Comparison of ENCODE assay signal across 28 mouse cellular contexts in genomic region chr1:56857202-56857601, GRCm38 (mm10).
DNase-seq lines count a peak whose midpoint lies in the region; ATAC-seq lines count a peak whose summit lies in the region.
"Had no signal": no experiment of that assay in that cellular context is flagged by ENCODE, and none has a peak within 500 bp of the region (broad histone marks: within the 10 kb centered on the region; RNA-seq: fewer than 3 reads in every experiment).

No protein-coding gene starts in this region.

- DNase-seq in heart, adult 11 months, result peak; percentile 7
- DNase-seq in heart, postnatal 36 days, result no peak
- DNase-seq in heart, postnatal 25 days (ENCODE audit: low spot score), result no peak
- no peak for DNase-seq in T-cell, adult 2 months (ENCODE audit: low spot score)
- DNase-seq: adrenal gland, adult 8-10 months; cerebellum, adult 8-10 months; cerebellum, postnatal 36 days; gastrocnemius, postnatal 25 days; kidney, postnatal 14 days; layer of hippocampus, adult 9-11 months; liver, embryonic 13.5 days; lung, adult 18-20 months; lung, postnatal 4 days; right cerebral cortex, postnatal 25 days; thymus, adult 18-20 months; thymus, postnatal 25 days had no signal

- H3K27me3 ChIP-seq in heart, embryonic 14.5 days (ENCODE audit: control insufficient read depth, insufficient read depth, low read length), result no peaks in the 10 kb centered on the region
- H3K27me3 ChIP-seq in heart, embryonic 16.5 days (ENCODE audit: control insufficient read depth, insufficient read depth, low read length), result no peaks in the 10 kb centered on the region
- H3K27me3 ChIP-seq in intestine, embryonic 16.5 days (replicated peaks; ENCODE audit: control insufficient read depth, insufficient read depth, low read length), result no peaks in the 10 kb centered on the region
- H3K27me3 ChIP-seq: forebrain, embryonic 13.5 days; hindbrain, embryonic 13.5 days; limb, embryonic 15.5 days; liver, embryonic 13.5 days; megakaryocyte, embryonic 14.5 days; midbrain, embryonic 12.5 days; stomach, embryonic 15.5 days had no signal

- H3K9me3 ChIP-seq in heart, embryonic 14.5 days (ENCODE audit: control insufficient read depth, low read length), result no peaks in the 10 kb centered on the region
- H3K9me3 ChIP-seq in heart, embryonic 16.5 days (replicated peaks; ENCODE audit: control insufficient read depth, low read length), result no peaks in the 10 kb centered on the region
- no peaks in the 10 kb centered on the region for H3K9me3 ChIP-seq in intestine, embryonic 16.5 days (ENCODE audit: control insufficient read depth, low read length)
- H3K9me3 ChIP-seq: forebrain, embryonic 13.5 days; hindbrain, embryonic 13.5 days; limb, embryonic 10.5 days; limb, embryonic 15.5 days; liver, embryonic 13.5 days; midbrain, embryonic 12.5 days; stomach, embryonic 15.5 days had no signal

- no peak overlapping the region for H3K4me3 ChIP-seq in heart, embryonic 14.5 days (ENCODE audit: control insufficient read depth in 1 of 2, insufficient read depth in 1 of 2, low read depth in 1 of 2, low read length in 2 of 2)
- H3K4me3 ChIP-seq in heart, embryonic 16.5 days (ENCODE audit: low read length), result no peak overlapping the region
- H3K4me3 ChIP-seq in intestine, embryonic 16.5 days (ENCODE audit: low read length), result no peak overlapping the region
- H3K4me3 ChIP-seq: forebrain, embryonic 13.5 days; hindbrain, embryonic 13.5 days; limb, embryonic 10.5 days; limb, embryonic 15.5 days; liver, embryonic 13.5 days; megakaryocyte, embryonic 14.5 days; midbrain, embryonic 12.5 days; stomach, embryonic 15.5 days had no signal

- peak overlapping the region; percentile 39 for H3K4me2 ChIP-seq in heart, embryonic 14.5 days (ENCODE audit: low read length)
- H3K4me2 ChIP-seq in heart, embryonic 16.5 days (ENCODE audit: low read depth, low read length), result peak overlapping the region; percentile 5; the same call in 1 of the 2 replicates
- no peak overlapping the region for H3K4me2 ChIP-seq in intestine, embryonic 16.5 days (ENCODE audit: low read depth, low read length)
- H3K4me2 ChIP-seq: forebrain, embryonic 13.5 days; hindbrain, embryonic 13.5 days; limb, embryonic 15.5 days; liver, embryonic 13.5 days; midbrain, embryonic 12.5 days; stomach, embryonic 15.5 days had no signal

- peak; percentile 54; the same call in 1 of the 2 replicates for ATAC-seq in heart, embryonic 14.5 days (ENCODE audit: insufficient number of reproducible peaks, insufficient read depth, low FRiP score, low read depth)
- peak; percentile 60 for ATAC-seq in heart, embryonic 16.5 days (replicated peaks; ENCODE audit: extremely low read depth, insufficient read depth, low FRiP score)
- no peak for ATAC-seq in intestine, embryonic 16.5 days
- ATAC-seq: forebrain, embryonic 13.5 days; intestine, postnatal 0 days; lung, postnatal 0 days had no signal

- peak overlapping the region; percentile 74 to 75 for H3K27ac ChIP-seq in heart, embryonic 14.5 days (replicated peaks in 1 of 2; ENCODE audit: control insufficient read depth in 1 of 2, insufficient read depth in 1 of 2, low read depth in 2 of 2, low read length in 2 of 2)
- peak overlapping the region; percentile 41 for H3K27ac ChIP-seq in heart, embryonic 16.5 days (ENCODE audit: low read length)
- no peak overlapping the region for H3K27ac ChIP-seq in intestine, embryonic 16.5 days (ENCODE audit: low read length)
- H3K27ac ChIP-seq: forebrain, embryonic 13.5 days; hindbrain, embryonic 13.5 days; limb, embryonic 10.5 days; limb, embryonic 15.5 days; liver, embryonic 13.5 days; midbrain, embryonic 12.5 days; stomach, embryonic 15.5 days had no signal

- H3K36me3 ChIP-seq in heart, embryonic 14.5 days (ENCODE audit: control insufficient read depth, insufficient read depth, low read length), result no peaks in the 10 kb centered on the region
- H3K36me3 ChIP-seq in heart, embryonic 16.5 days (ENCODE audit: control insufficient read depth, insufficient read depth), result no peaks in the 10 kb centered on the region
- H3K36me3 ChIP-seq in intestine, embryonic 16.5 days (ENCODE audit: control insufficient read depth, insufficient read depth, low read length), result no peaks in the 10 kb centered on the region
- H3K36me3 ChIP-seq: hindbrain, embryonic 13.5 days; limb, embryonic 10.5 days; limb, embryonic 15.5 days; liver, embryonic 13.5 days; midbrain, embryonic 12.5 days; stomach, embryonic 15.5 days had no signal

- H3K9ac ChIP-seq in heart, embryonic 14.5 days (ENCODE audit: low read length), result no peak overlapping the region
- H3K9ac ChIP-seq in heart, embryonic 16.5 days (ENCODE audit: low read length), result no peak overlapping the region
- no peak overlapping the region for H3K9ac ChIP-seq in intestine, embryonic 16.5 days (ENCODE audit: low read depth, low read length)
- H3K9ac ChIP-seq: forebrain, embryonic 13.5 days; hindbrain, embryonic 13.5 days; limb, embryonic 15.5 days; liver, embryonic 13.5 days; midbrain, embryonic 12.5 days; stomach, embryonic 15.5 days had no signal

- H3K4me1 ChIP-seq in heart, embryonic 14.5 days (ENCODE audit: control insufficient read depth in 2 of 2, insufficient read depth in 2 of 2, low read length in 2 of 2), result peaks cover 2 to 16% of the 10 kb centered on the region in 2 experiments; a peak in 3 of 4 replicates
- peaks cover 12% of the 10 kb centered on the region; the same call in 1 of the 2 replicates for H3K4me1 ChIP-seq in heart, embryonic 16.5 days (ENCODE audit: control insufficient read depth, insufficient read depth, low read length)
- H3K4me1 ChIP-seq in intestine, embryonic 16.5 days (ENCODE audit: control insufficient read depth, insufficient read depth, low read length), result no peaks in the 10 kb centered on the region
- H3K4me1 ChIP-seq: forebrain, embryonic 13.5 days; limb, embryonic 15.5 days; liver, embryonic 13.5 days; megakaryocyte, embryonic 14.5 days; midbrain, embryonic 12.5 days; stomach, embryonic 15.5 days had no signal

- WGBS in heart, embryonic 14.5 days, result 35% methylated on average over 8 of the region's 8 CpGs
- WGBS in heart, embryonic 16.5 days, result 36% methylated on average over 8 of the region's 8 CpGs
- 85% methylated on average over 8 of the region's 8 CpGs for WGBS in intestine, embryonic 16.5 days

- intact Hi-C loops in heart, postnatal 36 days (cut with DNase I), result no loop called here
- intact Hi-C loops in heart, postnatal 25 days (cut with DNase I), result no loop called here
